Mouse (Mus musculus) embryonic facial prominence, embryonic 14.5 days (tissue): ENCODE measurements around the gene Cpeb2. TPM values are rescaled to one million over a fixed set of nuclear protein-coding genes. Genes with fewer than 3 reads are reported as not detected.

Source experiments
- ATAC-seq: fragments of 200-750 bp; cut with Nextera tagmentation; 2 replicates; pipeline ENCODE4 v1.8.0; 2017; ENCODE audit warnings: low read depth, moderate number of reproducible peaks, moderate TSS enrichment
- DNase-seq: peaks from one replicate; pipeline ENCODE4 v3.0.0-alpha.2; 2015; ENCODE audit warnings: low spot score
- H3K27ac ChIP-seq: fragments of 300-500 bp; sonication (generic); replicated peaks from 2 replicates; pipeline ENCODE4 v1.5.1; 2014; ENCODE audit warnings: low read depth, mild to moderate bottlenecking, low read length, moderate library complexity
- H3K27me3 ChIP-seq: fragments of 300-500 bp; sonication (generic); replicated peaks from 2 replicates; pipeline ENCODE4 v1.6.1; 2014; ENCODE audit warnings: low read length; ENCODE audit not compliant: control insufficient read depth, insufficient read depth
- H3K36me3 ChIP-seq: fragments of 300-500 bp; sonication (generic); 2 replicates; pipeline ENCODE4 v1.6.1; 2014; ENCODE audit warnings: low read length, mixed read lengths; ENCODE audit not compliant: control insufficient read depth, insufficient read depth
- H3K4me1 ChIP-seq: fragments of 300-500 bp; sonication (generic); 2 replicates; pipeline ENCODE4 v1.6.1; 2014; ENCODE audit warnings: antibody characterized with exemption, low read length; ENCODE audit not compliant: control insufficient read depth, insufficient read depth
- H3K4me2 ChIP-seq: fragments of 300-500 bp; sonication (generic); 2 replicates; pipeline ENCODE4 v1.6.1; 2014; ENCODE audit warnings: low read depth, mild to moderate bottlenecking, low read length, moderate library complexity, mixed read lengths
- H3K4me3 ChIP-seq: fragments of 300-500 bp; sonication (generic); 2 replicates; pipeline ENCODE4 v1.5.1; 2014; ENCODE audit warnings: low read depth, mild to moderate bottlenecking, low read length
- H3K9ac ChIP-seq: fragments of 300-500 bp; sonication (generic); 2 replicates; pipeline ENCODE4 v1.6.1; 2014; ENCODE audit warnings: low read depth, mild to moderate bottlenecking, low read length, moderate library complexity, mixed read lengths
- H3K9me3 ChIP-seq: fragments of 300-500 bp; sonication (generic); 2 replicates; pipeline ENCODE4 v1.6.1; 2016; ENCODE audit warnings: low read length; ENCODE audit not compliant: control insufficient read depth
- WGBS: fragments of 180-500 bp; shearing (Covaris S2); extraction: QIAGEN DNeasy Blood & Tissue Kit; methylation state at CpG from one replicate; pipeline ENCODE4 v1.1.7; 2014; 5-methylcytosine and 5-hydroxymethylcytosine counted together
- polyA plus RNA-seq: library from polyadenylated mRNA; unstranded; fragments of >200 nt; fragmentation: Nextera tagmentation; extraction: Ambion mirVana; gene quantifications from 2 replicates; pipeline ENCODE4 v1.2.1, GENCODE M21; 2014

Cpeb2 gene
- 3.6 and 3.9 TPM in 2 replicates for polyA plus RNA-seq

DNA sequence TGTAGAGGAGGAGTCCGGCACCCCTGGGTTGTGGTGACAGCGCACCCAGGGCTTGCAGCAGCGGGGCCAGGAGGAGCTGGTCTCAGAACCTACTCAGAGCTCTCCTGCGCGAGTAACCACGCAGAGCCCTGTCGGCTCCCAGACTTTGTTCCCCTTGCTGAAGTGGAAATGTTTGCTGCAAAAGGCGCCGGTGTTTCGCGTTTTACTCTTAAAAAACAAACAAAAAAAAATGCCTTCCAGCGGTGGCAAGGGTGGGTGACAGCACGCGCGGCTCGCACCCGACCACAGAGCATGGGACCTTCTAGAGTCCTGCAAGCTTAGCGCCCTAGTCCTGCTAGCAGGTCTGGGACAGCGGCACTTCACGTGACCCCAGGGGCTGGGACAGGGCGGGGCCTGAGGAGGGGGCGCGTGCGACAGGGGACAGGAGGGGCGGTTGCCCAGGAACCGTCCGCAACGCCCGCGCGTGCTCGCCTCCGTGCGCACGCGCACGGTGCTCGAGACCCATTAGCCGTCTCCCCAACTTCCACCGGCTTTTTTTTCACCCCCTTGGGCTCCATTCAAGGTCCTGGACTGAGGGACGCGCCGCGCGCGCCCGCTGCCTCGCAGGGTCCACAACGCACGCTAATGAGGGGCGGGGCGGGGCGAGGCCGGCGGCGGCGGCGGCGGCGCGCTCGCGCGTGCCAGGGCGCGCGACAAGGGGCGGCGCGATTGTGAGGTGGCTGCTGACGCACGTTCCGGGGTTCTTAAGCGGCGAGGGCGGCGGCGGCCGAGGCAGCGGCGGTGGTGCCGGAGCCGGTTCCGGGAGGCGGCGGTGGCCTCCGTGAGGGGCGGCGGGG is at the start of gene Cpeb2:
Cpeb2 (plus strand) TSS at position 691 of the 836 bp plus-strand sequence.
- DNase-seq (peak; percentile 94), ATAC-seq (peak; percentile 92)
- peak within 1 kb of the TSS; percentile 88 for H3K4me3 ChIP-seq
- peak within 1 kb of the TSS; percentile 96 for H3K27ac ChIP-seq
- no peaks in the 10 kb centered on the region for H3K36me3 ChIP-seq
- H3K4me1 ChIP-seq, result peaks cover 8% of the 10 kb centered on the region
- H3K9me3 ChIP-seq, result no peaks in the 10 kb centered on the region
- peaks cover 13% of the 10 kb centered on the region; the same call in 1 of the 2 replicates for H3K27me3 ChIP-seq
- H3K9ac ChIP-seq, result peak within 1 kb of the TSS; percentile 86
- H3K4me2 ChIP-seq, result peak within 1 kb of the TSS; percentile 95
- WGBS, result under 1% methylated on average over 46 of the region's 89 CpGs

DNA sequence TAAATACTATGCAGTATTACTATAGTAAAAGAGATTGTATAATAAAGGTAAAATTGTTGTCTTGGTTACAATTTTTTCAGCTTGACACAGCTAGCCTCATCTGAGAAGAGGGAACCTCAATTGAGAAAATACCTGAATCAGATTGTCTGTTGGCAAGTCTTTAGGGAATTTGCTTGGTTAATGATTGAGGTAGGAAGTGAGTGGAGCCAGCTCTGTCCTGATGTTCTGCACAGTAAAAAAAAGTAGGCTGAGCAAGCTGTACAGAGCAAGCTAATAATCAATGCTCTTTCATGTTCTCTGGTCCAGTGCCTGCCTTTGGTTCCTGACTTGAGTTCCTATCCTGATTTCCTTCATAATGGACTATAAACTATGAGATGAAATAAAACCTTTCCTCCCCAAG is 49.4 kb upstream of the Cpeb2 start:
- H3K4me1 ChIP-seq, result no peaks in the 10 kb centered on the region
- no peaks in the 10 kb centered on the region for H3K27me3 ChIP-seq
- H3K9ac ChIP-seq, result no peak overlapping the region
- DNase-seq (no peak), ATAC-seq (no peak)
- no peaks in the 10 kb centered on the region for H3K36me3 ChIP-seq
- no peak overlapping the region for H3K27ac ChIP-seq
- no peaks in the 10 kb centered on the region for H3K9me3 ChIP-seq
- H3K4me3 ChIP-seq, result no peak overlapping the region
- H3K4me2 ChIP-seq, result no peak overlapping the region

DNA sequence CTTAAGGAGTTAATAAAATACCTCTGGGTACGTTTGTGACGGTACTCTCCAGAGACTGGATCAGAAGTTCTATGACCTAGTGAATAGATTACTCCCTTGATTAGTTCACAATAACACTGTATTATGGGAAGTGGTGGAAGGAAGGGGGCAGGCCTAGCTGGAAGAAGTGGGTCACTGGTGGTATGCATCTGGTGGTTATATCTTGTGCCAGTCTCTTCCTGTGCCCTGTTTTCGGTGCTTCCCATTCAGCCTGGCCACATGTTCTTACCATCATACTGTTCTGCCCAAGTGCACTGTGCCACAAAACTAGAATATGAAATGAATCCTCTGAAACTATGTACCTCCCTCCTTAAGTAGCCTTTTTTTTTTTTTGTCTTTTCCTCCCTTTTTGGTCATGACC is 48.1 kb upstream of the Cpeb2 start:
- H3K4me1 ChIP-seq, result no peaks in the 10 kb centered on the region
- ATAC-seq (no peak), DNase-seq (no peak)
- 65% methylated on average over 3 of the region's 3 CpGs for WGBS
- H3K36me3 ChIP-seq, result no peaks in the 10 kb centered on the region
- no peak overlapping the region for H3K9ac ChIP-seq
- no peak overlapping the region for H3K4me2 ChIP-seq
- no peaks in the 10 kb centered on the region for H3K27me3 ChIP-seq
- H3K4me3 ChIP-seq, result no peak overlapping the region
- H3K27ac ChIP-seq, result no peak overlapping the region
- H3K9me3 ChIP-seq, result no peaks in the 10 kb centered on the region

DNA sequence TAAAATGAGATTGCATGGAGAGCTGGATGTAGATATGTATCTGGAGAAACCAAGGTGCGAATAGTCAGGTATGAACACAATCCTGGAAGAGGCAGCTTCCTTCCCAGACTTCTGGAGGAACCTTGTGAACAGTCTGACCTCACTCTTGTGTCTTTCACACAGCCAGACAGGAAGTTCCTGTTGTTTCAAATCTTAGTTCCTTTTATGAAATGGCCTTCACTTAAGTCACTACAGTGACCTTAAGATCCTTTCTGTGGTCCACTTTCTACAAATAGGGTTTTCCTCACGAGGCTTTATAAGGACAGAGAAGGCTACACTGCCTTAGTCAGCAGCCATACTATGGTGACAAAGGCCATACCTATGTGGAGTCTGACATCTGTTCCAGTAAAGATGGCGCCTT is 47.5 kb upstream of the Cpeb2 start:
- Histone ChIP-seq H3K9me3 (no peaks in the 10 kb centered on the region), H3K4me1 (no peaks in the 10 kb centered on the region), H3K4me3 (no peak overlapping the region), H3K9ac (no peak overlapping the region), H3K27ac (no peak overlapping the region), H3K4me2 (no peak overlapping the region), H3K27me3 (no peaks in the 10 kb centered on the region), H3K36me3 (no peaks in the 10 kb centered on the region)
- DNase-seq (no peak), ATAC-seq (no peak)
- 78% methylated on average over 3 of the region's 3 CpGs for WGBS

DNA sequence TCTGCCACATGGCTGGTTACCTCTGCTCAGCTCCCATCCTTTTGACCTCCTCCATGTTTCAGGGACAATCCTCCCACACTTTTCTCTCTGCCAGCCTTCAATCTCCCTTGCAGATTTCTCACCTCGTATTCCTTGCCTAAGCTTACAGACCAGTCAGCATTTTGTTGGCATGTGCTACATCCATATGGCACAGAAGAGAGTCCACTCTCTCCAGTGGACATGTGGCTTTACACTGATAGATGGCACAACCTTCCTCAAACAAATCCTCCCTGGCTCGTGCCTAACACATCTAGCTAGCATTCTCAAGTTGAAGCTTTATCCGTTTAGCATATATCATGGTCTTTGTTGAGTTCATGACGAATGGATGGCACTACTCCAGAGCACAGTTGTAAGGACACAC is 32.3 kb upstream of the Cpeb2 start:
- H3K36me3 ChIP-seq, result no peaks in the 10 kb centered on the region
- WGBS, result 82% methylated on average over 4 of the region's 4 CpGs
- H3K27me3 ChIP-seq, result no peaks in the 10 kb centered on the region
- ATAC-seq, result no peak
- no peak overlapping the region for H3K4me3 ChIP-seq
- H3K9me3 ChIP-seq, result no peaks in the 10 kb centered on the region
- H3K9ac ChIP-seq, result no peak overlapping the region
- no peak for DNase-seq
- no peaks in the 10 kb centered on the region for H3K4me1 ChIP-seq
- H3K4me2 ChIP-seq, result no peak overlapping the region
- no peak overlapping the region for H3K27ac ChIP-seq

DNA sequence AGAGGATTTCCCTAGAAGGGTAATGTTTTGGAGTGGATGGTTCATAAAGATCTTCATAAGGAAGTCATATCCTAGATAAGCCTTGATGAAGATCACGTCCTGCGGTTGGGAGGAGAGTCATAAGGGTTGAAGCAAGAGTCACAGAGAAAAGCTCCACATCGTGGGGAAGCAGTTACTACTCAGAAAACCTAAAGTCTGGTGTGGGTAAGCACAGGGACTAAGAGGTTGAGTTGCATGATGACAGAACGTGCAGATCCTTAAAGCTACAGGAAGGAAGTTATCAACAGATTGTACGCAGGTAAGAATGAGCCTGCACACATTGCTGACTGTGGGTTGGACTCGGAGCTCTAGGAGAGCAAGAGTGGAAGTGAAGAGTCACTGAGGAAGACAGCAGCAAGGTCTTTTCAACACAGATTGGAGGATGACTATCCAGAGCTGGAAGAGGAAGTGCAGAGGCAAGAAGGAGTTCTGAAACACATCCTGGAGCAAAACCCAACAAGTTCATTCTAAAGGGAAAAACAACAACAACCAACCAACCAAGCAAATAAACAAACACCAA is 26.4 kb upstream of the Cpeb2 start:
- H3K4me3 ChIP-seq, result no peak overlapping the region
- no peak overlapping the region for H3K4me2 ChIP-seq
- DNase-seq (no peak), ATAC-seq (no peak)
- no peaks in the 10 kb centered on the region for H3K36me3 ChIP-seq
- no peak overlapping the region for H3K27ac ChIP-seq
- 82% methylated on average over 6 of the region's 6 CpGs for WGBS
- H3K9ac ChIP-seq, result no peak overlapping the region
- no peaks in the 10 kb centered on the region for H3K9me3 ChIP-seq
- H3K4me1 ChIP-seq, result no peaks in the 10 kb centered on the region
- no peaks in the 10 kb centered on the region for H3K27me3 ChIP-seq

DNA sequence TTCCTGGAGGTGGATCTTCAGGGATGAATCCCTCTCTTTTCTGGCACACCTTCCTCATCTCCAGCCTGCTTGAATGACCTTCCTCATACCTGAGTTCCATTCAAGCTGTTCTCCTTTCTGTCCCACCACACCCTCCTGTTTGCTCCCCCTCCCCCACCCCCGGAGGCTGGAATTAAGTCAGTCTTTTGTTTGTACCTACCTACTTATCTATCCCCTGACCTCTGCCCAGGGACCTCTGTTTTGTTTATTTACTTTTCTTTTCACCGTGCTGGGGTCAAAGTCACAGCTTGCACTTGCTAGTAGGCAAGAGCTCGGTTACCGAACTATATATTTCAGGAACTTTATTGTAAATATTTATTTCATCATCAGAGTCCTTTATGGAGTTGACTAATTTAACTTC is 15.5 kb upstream of the Cpeb2 start:
- Histone ChIP-seq H3K36me3 (no peaks in the 10 kb centered on the region), H3K27me3 (no peaks in the 10 kb centered on the region), H3K4me1 (no peaks in the 10 kb centered on the region), H3K27ac (no peak overlapping the region), H3K9me3 (no peaks in the 10 kb centered on the region), H3K4me3 (no peak overlapping the region), H3K4me2 (no peak overlapping the region), H3K9ac (no peak overlapping the region)
- ATAC-seq, result no peak
- DNase-seq, result no peak
- WGBS, result 44% methylated on average over 4 of the region's 4 CpGs

DNA sequence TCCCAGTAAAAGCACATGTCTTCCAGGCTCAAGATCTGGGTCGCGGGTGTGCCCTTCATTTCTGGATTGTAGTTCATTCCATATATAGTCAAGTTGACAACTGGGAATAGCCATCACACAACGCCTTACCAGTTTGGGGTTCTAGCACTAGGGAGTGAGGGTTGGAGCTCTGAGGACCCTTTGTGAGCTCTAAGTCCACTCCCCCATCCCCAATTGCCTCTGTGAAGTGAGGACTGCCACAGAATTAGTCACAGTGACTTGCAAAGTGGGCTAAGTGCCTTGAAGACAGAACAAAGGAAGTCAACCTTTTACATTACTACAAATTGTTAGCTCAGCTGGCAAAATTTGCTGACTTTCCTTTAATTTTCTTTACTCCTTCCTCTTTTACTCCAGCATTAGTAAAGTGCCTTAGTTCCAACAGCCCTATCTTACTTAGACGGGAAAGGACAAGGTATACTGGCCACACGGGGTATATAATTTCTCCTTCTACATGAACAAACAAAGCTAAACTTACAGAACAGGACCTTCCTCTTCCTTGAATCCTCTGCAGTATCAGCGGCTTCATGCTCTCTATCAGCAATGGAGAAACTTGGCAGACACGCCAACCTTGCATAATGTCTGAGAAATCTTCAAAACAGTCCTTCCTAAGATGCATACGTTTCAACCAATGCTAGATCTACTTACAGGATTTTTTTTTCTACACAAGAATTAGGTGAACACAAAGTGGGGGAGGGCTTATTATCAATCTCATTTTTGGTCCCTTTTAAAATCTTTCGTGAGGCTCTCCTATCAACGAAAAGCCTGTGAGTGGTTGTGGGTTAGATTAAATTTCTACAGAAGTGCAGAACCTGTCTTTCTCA is 14.8 kb upstream of the Cpeb2 start:
- Histone ChIP-seq H3K4me2 (no peak overlapping the region), H3K9ac (no peak overlapping the region), H3K27me3 (no peaks in the 10 kb centered on the region), H3K9me3 (no peaks in the 10 kb centered on the region), H3K4me3 (no peak overlapping the region), H3K4me1 (no peaks in the 10 kb centered on the region), H3K36me3 (no peaks in the 10 kb centered on the region), H3K27ac (no peak overlapping the region)
- ATAC-seq, result peak; percentile 57; the same call in 1 of the 2 replicates
- WGBS, result 59% methylated on average over 10 of the region's 10 CpGs
- DNase-seq, result peak; percentile 36
